Mouse (Mus musculus): ENCODE results near the gene Ppp1r26. TPM values are rescaled to one million over a fixed set of nuclear protein-coding genes. Genes with fewer than 3 reads are reported as not detected.
A peak's percentile ranks its signal among the peaks of the same experiment; 100 is the strongest.

The Ppp1r26 gene
- polyA plus RNA-seq (2015; fragmentation: Nextera tagmentation; extraction: Ambion mirVana) = 5.2 and 7.1 TPM in 2 replicates

GRCm38 (mm10) chr2:28446515-28447314 lies at the start of gene Ppp1r26:
Ppp1r26 (plus strand) TSS chr2:28446800.
- H3K36me3 ChIP-seq (ENCODE audit: insufficient read depth, low read length) = peaks cover 10% of the 10 kb centered on the region; the same call in 1 of the 2 replicates
- H3K27me3 ChIP-seq (ENCODE audit: insufficient read depth, low read length) = no peaks in the 10 kb centered on the region
- H3K9me3 ChIP-seq (ENCODE audit: low read length) = no peaks in the 10 kb centered on the region
- peak within 1 kb of the TSS; percentile 79 for H3K4me3 ChIP-seq (ENCODE audit: low read length)
- peaks cover 13% of the 10 kb centered on the region for H3K4me1 ChIP-seq (ENCODE audit: insufficient read depth, low read length)
- WGBS = under 1% methylated on average over 73 of the region's 118 CpGs
- peak within 1 kb of the TSS; percentile 91 for H3K9ac ChIP-seq (replicated peaks; ENCODE audit: low read length)
- H3K27ac ChIP-seq (ENCODE audit: low read length) = peak within 1 kb of the TSS; percentile 76
- peak; percentile 71 for ATAC-seq (ENCODE audit: low FRiP score, low TSS enrichment)
- H3K4me2 ChIP-seq (replicated peaks; ENCODE audit: low read depth, low read length) = peak within 1 kb of the TSS; percentile 94

GRCm38 (mm10) chr2:28396928-28397327 lies 49.7 kb upstream of the Ppp1r26 start:
- 47% methylated on average over 2 of the region's 2 CpGs for WGBS
- H3K4me2 ChIP-seq (replicated peaks; ENCODE audit: low read depth, low read length) = no peak overlapping the region
- no peak overlapping the region for H3K27ac ChIP-seq (ENCODE audit: low read length)
- peaks cover 3% of the 10 kb centered on the region; the same call in 1 of the 2 replicates for H3K9me3 ChIP-seq (ENCODE audit: low read length)
- H3K4me3 ChIP-seq (ENCODE audit: low read length) = no peak overlapping the region
- no peaks in the 10 kb centered on the region for H3K36me3 ChIP-seq (ENCODE audit: insufficient read depth, low read length)
- H3K27me3 ChIP-seq (ENCODE audit: insufficient read depth, low read length) = peaks cover 4% of the 10 kb centered on the region; the same call in 1 of the 2 replicates
- H3K4me1 ChIP-seq (ENCODE audit: insufficient read depth, low read length) = peaks cover 8% of the 10 kb centered on the region
- no peak overlapping the region for H3K9ac ChIP-seq (replicated peaks; ENCODE audit: low read length)
- no peak for ATAC-seq (ENCODE audit: low FRiP score, low TSS enrichment)

- H3K4me2 ChIP-seq (replicated peaks; ENCODE audit: low read depth, low read length) = no peak overlapping the region
- WGBS = 61% methylated on average over 4 of the region's 4 CpGs
- H3K4me3 ChIP-seq (ENCODE audit: low read length) = no peak overlapping the region
- H3K27me3 ChIP-seq (ENCODE audit: insufficient read depth, low read length) = peaks cover 4% of the 10 kb centered on the region; the same call in 1 of the 2 replicates
- H3K9me3 ChIP-seq (ENCODE audit: low read length) = peaks cover 3% of the 10 kb centered on the region; the same call in 1 of the 2 replicates
- ATAC-seq (ENCODE audit: low FRiP score, low TSS enrichment) = no peak
- peaks cover 12% of the 10 kb centered on the region for H3K4me1 ChIP-seq (ENCODE audit: insufficient read depth, low read length)
- H3K9ac ChIP-seq (replicated peaks; ENCODE audit: low read length) = no peak overlapping the region
- no peaks in the 10 kb centered on the region for H3K36me3 ChIP-seq (ENCODE audit: insufficient read depth, low read length)
- no peak overlapping the region for H3K27ac ChIP-seq (ENCODE audit: low read length)
Measured at GRCm38 (mm10) chr2:28397417-28398119, 49.0 kb upstream of the Ppp1r26 start.

GRCm38 (mm10) chr2:28401647-28402046 lies 45.0 kb upstream of the Ppp1r26 start:
- Histone ChIP-seq H3K27ac (ENCODE audit: low read length) (no peak overlapping the region), H3K36me3 (ENCODE audit: insufficient read depth, low read length) (no peaks in the 10 kb centered on the region), H3K9ac (replicated peaks; ENCODE audit: low read length) (no peak overlapping the region), H3K4me2 (replicated peaks; ENCODE audit: low read depth, low read length) (peak overlapping the region; percentile 21), H3K9me3 (ENCODE audit: low read length) (peaks cover 7% of the 10 kb centered on the region; the same call in 1 of the 2 replicates), H3K4me3 (ENCODE audit: low read length) (no peak overlapping the region), H3K4me1 (ENCODE audit: insufficient read depth, low read length) (peaks cover 12% of the 10 kb centered on the region), H3K27me3 (ENCODE audit: insufficient read depth, low read length) (peaks cover 4% of the 10 kb centered on the region; the same call in 1 of the 2 replicates)
- peak; percentile 85 for ATAC-seq (ENCODE audit: low FRiP score, low TSS enrichment)
- 2% methylated on average over 11 of the region's 11 CpGs for WGBS

GRCm38 (mm10) chr2:28402128-28402527 lies 44.5 kb upstream of the Ppp1r26 start:
- H3K36me3 ChIP-seq (ENCODE audit: insufficient read depth, low read length) = no peaks in the 10 kb centered on the region

GRCm38 (mm10) chr2:28407796-28408195 lies 38.8 kb upstream of the Ppp1r26 start:
- Histone ChIP-seq H3K9ac (replicated peaks; ENCODE audit: low read length) (no peak overlapping the region), H3K27ac (ENCODE audit: low read length) (no peak overlapping the region), H3K9me3 (ENCODE audit: low read length) (peaks cover 5% of the 10 kb centered on the region; the same call in 1 of the 2 replicates), H3K4me1 (ENCODE audit: insufficient read depth, low read length) (no peaks in the 10 kb centered on the region), H3K4me3 (ENCODE audit: low read length) (no peak overlapping the region), H3K27me3 (ENCODE audit: insufficient read depth, low read length) (no peaks in the 10 kb centered on the region), H3K4me2 (replicated peaks; ENCODE audit: low read depth, low read length) (no peak overlapping the region), H3K36me3 (ENCODE audit: insufficient read depth, low read length) (no peaks in the 10 kb centered on the region)
- WGBS = 48% methylated on average over 7 of the region's 7 CpGs
- ATAC-seq (ENCODE audit: low FRiP score, low TSS enrichment) = no peak

More at GRCm38 (mm10) chr2:28402128-28402527, 44.5 kb upstream of the Ppp1r26 start:
- no peak overlapping the region for H3K9ac ChIP-seq (replicated peaks; ENCODE audit: low read length)
- H3K4me1 ChIP-seq (ENCODE audit: insufficient read depth, low read length) = peaks cover 12% of the 10 kb centered on the region
- H3K27ac ChIP-seq (ENCODE audit: low read length) = no peak overlapping the region
- H3K27me3 ChIP-seq (ENCODE audit: insufficient read depth, low read length) = peaks cover 4% of the 10 kb centered on the region; the same call in 1 of the 2 replicates
- H3K4me3 ChIP-seq (ENCODE audit: low read length) = no peak overlapping the region
- 0 out of 2 replicates have a peak, but pooled peaks have one; percentile 29 for ATAC-seq (ENCODE audit: low FRiP score, low TSS enrichment)
- H3K9me3 ChIP-seq (ENCODE audit: low read length) = peaks cover 7% of the 10 kb centered on the region; the same call in 1 of the 2 replicates
- peak overlapping the region; percentile 21; the same call in 1 of the 2 replicates for H3K4me2 ChIP-seq (replicated peaks; ENCODE audit: low read depth, low read length)

GRCm38 (mm10) chr2:28409144-28409543 lies 37.5 kb upstream of the Ppp1r26 start:
- ATAC-seq (ENCODE audit: low FRiP score, low TSS enrichment) = no peak
- no peaks in the 10 kb centered on the region for H3K36me3 ChIP-seq (ENCODE audit: insufficient read depth, low read length)
- no peak overlapping the region for H3K27ac ChIP-seq (ENCODE audit: low read length)
- no peak overlapping the region for H3K4me3 ChIP-seq (ENCODE audit: low read length)
- no peaks in the 10 kb centered on the region for H3K27me3 ChIP-seq (ENCODE audit: insufficient read depth, low read length)
- no peaks in the 10 kb centered on the region for H3K4me1 ChIP-seq (ENCODE audit: insufficient read depth, low read length)
- 83% methylated on average over 4 of the region's 4 CpGs for WGBS
- H3K4me2 ChIP-seq (replicated peaks; ENCODE audit: low read depth, low read length) = no peak overlapping the region
- H3K9ac ChIP-seq (replicated peaks; ENCODE audit: low read length) = no peak overlapping the region
- no peaks in the 10 kb centered on the region for H3K9me3 ChIP-seq (ENCODE audit: low read length)

GRCm38 (mm10) chr2:28409566-28409965 lies 37.0 kb upstream of the Ppp1r26 start:
- no peak overlapping the region for H3K4me3 ChIP-seq (ENCODE audit: low read length)
- WGBS = 65% methylated on average over 3 of the region's 3 CpGs
- H3K9ac ChIP-seq (replicated peaks; ENCODE audit: low read length) = no peak overlapping the region
- no peaks in the 10 kb centered on the region for H3K4me1 ChIP-seq (ENCODE audit: insufficient read depth, low read length)
- H3K27me3 ChIP-seq (ENCODE audit: insufficient read depth, low read length) = no peaks in the 10 kb centered on the region
- no peak overlapping the region for H3K27ac ChIP-seq (ENCODE audit: low read length)
- no peak for ATAC-seq (ENCODE audit: low FRiP score, low TSS enrichment)
- no peaks in the 10 kb centered on the region for H3K36me3 ChIP-seq (ENCODE audit: insufficient read depth, low read length)
- no peaks in the 10 kb centered on the region for H3K9me3 ChIP-seq (ENCODE audit: low read length)
- no peak overlapping the region for H3K4me2 ChIP-seq (replicated peaks; ENCODE audit: low read depth, low read length)

- Histone ChIP-seq H3K4me2 (replicated peaks; ENCODE audit: low read depth, low read length) (no peak overlapping the region), H3K27ac (ENCODE audit: low read length) (no peak overlapping the region), H3K27me3 (ENCODE audit: insufficient read depth, low read length) (no peaks in the 10 kb centered on the region), H3K36me3 (ENCODE audit: insufficient read depth, low read length) (no peaks in the 10 kb centered on the region), H3K4me3 (ENCODE audit: low read length) (no peak overlapping the region), H3K4me1 (ENCODE audit: insufficient read depth, low read length) (0 out of 2 replicates have a peak, but pooled peaks cover 4% of the 10 kb centered on the region), H3K9me3 (ENCODE audit: low read length) (no peaks in the 10 kb centered on the region), H3K9ac (replicated peaks; ENCODE audit: low read length) (no peak overlapping the region)
- no peak for ATAC-seq (ENCODE audit: low FRiP score, low TSS enrichment)
- WGBS = 87% methylated on average over 6 of the region's 6 CpGs
Measured at GRCm38 (mm10) chr2:28412936-28413335, 33.7 kb upstream of the Ppp1r26 start.

Measured in kidney, embryonic 16.5 days (tissue).